Mouse (Mus musculus) kidney, postnatal 0 days (tissue): ENCODE measurements around the gene Agpat3. TPM values are rescaled to one million over a fixed set of nuclear protein-coding genes. Genes with fewer than 3 reads are reported as not detected.

ENCODE experiments used
- ATAC-seq: fragments of 200-750 bp; cut with Nextera tagmentation; replicated peaks from 2 replicates; pipeline ENCODE4 v1.8.0; 2017; ENCODE audit warnings: low read depth, moderate number of reproducible peaks, moderate TSS enrichment, moderate library complexity; ENCODE audit not compliant: low FRiP score
- DNase-seq: peaks from one replicate; pipeline ENCODE4 v3.0.0-alpha.2; 2016; ENCODE audit warnings: low spot score
- H3K27ac ChIP-seq: fragments of 300-500 bp; sonication (generic); 2 replicates; pipeline ENCODE4 v1.5.1; 2014; ENCODE audit warnings: mild to moderate bottlenecking
- H3K27me3 ChIP-seq: fragments of 300-500 bp; sonication (generic); 2 replicates; pipeline ENCODE4 v1.6.1; 2014; ENCODE audit warnings: low read length, mixed read lengths; ENCODE audit not compliant: insufficient read depth
- H3K36me3 ChIP-seq: fragments of 300-500 bp; sonication (generic); 2 replicates; pipeline ENCODE4 v1.6.1; 2014; ENCODE audit warnings: low read length, mixed read lengths; ENCODE audit not compliant: insufficient read depth
- H3K4me1 ChIP-seq: fragments of 300-500 bp; sonication (generic); replicated peaks from 2 replicates; pipeline ENCODE4 v1.6.1; 2014; ENCODE audit warnings: antibody characterized with exemption, low read length, mixed read lengths; ENCODE audit not compliant: insufficient read depth
- H3K4me2 ChIP-seq: fragments of 300-500 bp; sonication (generic); 2 replicates; pipeline ENCODE4 v1.6.1; 2014; ENCODE audit warnings: mild to moderate bottlenecking, low read length, moderate library complexity, mixed read lengths
- H3K4me3 ChIP-seq: fragments of 300-500 bp; sonication (generic); replicated peaks from 2 replicates; pipeline ENCODE4 v1.5.1; 2014; ENCODE audit warnings: low read depth, low read length
- H3K9ac ChIP-seq: fragments of 300-500 bp; sonication (generic); 2 replicates; pipeline ENCODE4 v1.6.1; 2014; ENCODE audit warnings: low read depth, low read length
- H3K9me3 ChIP-seq: fragments of 300-500 bp; sonication (generic); replicated peaks from 2 replicates; pipeline ENCODE4 v1.6.1; 2016; ENCODE audit warnings: low read length, inconsistent platforms, mixed read lengths
- CTCF ChIP-seq: IDR thresholded peaks from 2 replicates; pipeline ENCODE4 v1.5.1; 2016; ENCODE audit warnings: antibody characterized with exemption, low read depth, mild to moderate bottlenecking, moderate library complexity
- WGBS: fragments of 180-500 bp; shearing (Covaris S2); extraction: QIAGEN DNeasy Blood & Tissue Kit; methylation state at CpG from one replicate; pipeline ENCODE4 v1.1.7; 2014; 5-methylcytosine and 5-hydroxymethylcytosine counted together
- polyA plus RNA-seq: library from polyadenylated mRNA; unstranded; fragments of >200 nt; fragmentation: Nextera tagmentation; extraction: Ambion mirVana; gene quantifications from 2 replicates; pipeline ENCODE4 v1.2.1, GENCODE M21; 2015

Gene Agpat3
- polyA plus RNA-seq, 1 experiment from 2014 or later = 144 TPM

DNA sequence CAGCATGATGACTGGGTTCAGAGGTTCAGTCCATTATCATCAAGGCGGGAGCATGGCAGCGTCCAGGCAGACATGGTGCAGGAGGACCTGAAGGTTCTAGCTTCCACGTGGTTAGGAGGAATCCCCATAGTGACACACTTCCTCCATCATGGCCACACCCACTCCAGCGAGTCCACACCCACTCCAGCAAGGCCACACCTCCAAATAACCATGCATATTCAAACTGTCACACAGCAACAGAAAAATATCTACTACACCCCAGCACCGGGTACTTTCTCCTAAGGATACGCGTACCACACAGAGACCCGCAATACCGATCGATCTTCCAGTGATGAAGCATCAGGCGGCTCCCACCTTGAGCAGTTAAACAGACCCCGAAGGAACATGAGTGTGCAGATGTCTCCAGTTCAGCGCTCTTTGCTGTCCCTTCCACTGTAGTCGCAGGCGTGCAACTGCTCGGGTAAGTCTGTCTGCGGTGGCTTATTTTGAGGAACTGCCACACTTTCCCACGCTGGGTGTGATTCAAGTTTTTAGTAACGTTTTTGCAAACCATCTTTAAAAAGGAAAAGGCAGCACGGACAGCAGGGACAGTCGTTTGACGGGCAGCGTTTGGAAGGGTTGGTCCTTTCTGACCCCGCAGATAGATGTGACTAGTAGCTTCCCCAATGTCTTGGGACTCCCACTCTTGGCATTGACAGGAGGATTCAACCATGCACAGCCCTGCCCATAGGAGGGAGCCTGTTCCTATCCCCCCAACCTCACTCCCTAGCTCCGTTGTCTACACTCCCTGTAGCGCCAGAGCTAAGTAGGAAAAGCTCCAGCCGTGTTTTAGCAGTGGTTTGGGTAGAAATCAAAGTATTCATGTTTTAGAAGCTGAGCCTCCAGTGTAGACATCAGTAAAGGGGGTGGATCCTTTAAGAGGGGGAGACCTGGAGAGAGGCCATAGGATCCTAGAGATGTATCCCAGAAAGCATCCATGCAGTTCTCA, 20.7 kb upstream of the Agpat3 start:
- H3K27me3 ChIP-seq = no peaks in the 10 kb centered on the region
- ATAC-seq (no peak; the same call in 1 of the 2 replicates), DNase-seq (no peak)
- no peaks in the 10 kb centered on the region for H3K36me3 ChIP-seq
- WGBS = 64% methylated on average over 27 of the region's 27 CpGs
- no peak overlapping the region for H3K9ac ChIP-seq
- no peak overlapping the region for H3K4me3 ChIP-seq
- no peaks in the 10 kb centered on the region for H3K4me1 ChIP-seq
- no peaks in the 10 kb centered on the region for H3K9me3 ChIP-seq
- H3K4me2 ChIP-seq = no peak overlapping the region
- TF ChIP-seq CTCF = no peak
- no peak overlapping the region for H3K27ac ChIP-seq

DNA sequence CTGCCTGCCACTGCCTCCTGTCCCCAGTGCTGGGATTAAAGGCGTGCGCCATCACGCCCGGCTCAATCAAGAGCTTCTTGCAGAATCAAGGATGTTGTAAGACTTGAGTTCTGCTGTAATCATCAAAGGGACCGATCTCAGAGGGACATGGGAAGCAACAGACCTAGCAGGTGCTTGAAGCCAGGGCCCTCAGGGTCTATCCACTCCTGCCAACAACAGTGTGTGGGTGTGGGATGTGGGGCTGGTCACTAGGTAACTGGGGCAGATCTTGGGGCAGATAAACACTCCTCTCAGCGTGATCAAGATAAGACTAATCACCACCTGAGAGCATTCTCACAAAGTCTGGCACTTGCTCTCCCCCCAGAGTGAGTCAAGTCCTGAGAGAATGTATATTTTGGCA, 19.5 kb upstream of the Agpat3 start:
- DNase-seq (no peak), ATAC-seq (no peak)
- no peaks in the 10 kb centered on the region for H3K9me3 ChIP-seq
- no peaks in the 10 kb centered on the region for H3K27me3 ChIP-seq
- no peak overlapping the region for H3K4me3 ChIP-seq
- no peak for TF ChIP-seq CTCF
- H3K4me1 ChIP-seq = no peaks in the 10 kb centered on the region; the same call in 1 of the 2 replicates
- no peak overlapping the region for H3K9ac ChIP-seq
- H3K36me3 ChIP-seq = no peaks in the 10 kb centered on the region
- no peak overlapping the region for H3K4me2 ChIP-seq
- 72% methylated on average over 6 of the region's 6 CpGs for WGBS
- H3K27ac ChIP-seq = no peak overlapping the region

DNA sequence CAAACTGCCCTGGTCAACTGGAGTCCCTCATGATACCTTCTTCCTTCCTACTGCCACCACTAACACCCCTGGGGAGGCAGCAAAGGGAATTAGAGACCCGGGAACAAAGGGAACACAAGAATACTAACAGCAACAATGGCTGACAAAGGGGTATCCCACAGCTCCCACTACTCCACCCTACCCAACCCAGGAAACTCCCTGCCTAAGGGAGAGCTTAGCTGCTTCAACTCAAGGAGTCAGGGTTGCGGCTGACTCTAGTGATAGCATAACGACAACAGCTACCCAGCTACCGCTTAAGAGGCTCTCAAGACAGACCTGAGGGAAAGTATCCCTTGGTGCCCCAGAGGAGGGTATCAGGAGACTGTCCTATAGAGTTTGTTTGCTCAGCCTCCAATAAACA, 15.3 kb upstream of the Agpat3 start:
- no peaks in the 10 kb centered on the region for H3K27me3 ChIP-seq
- no peak overlapping the region for H3K4me3 ChIP-seq
- no peak for TF ChIP-seq CTCF
- H3K36me3 ChIP-seq = no peaks in the 10 kb centered on the region
- WGBS = 69% methylated on average over 4 of the region's 4 CpGs
- ATAC-seq (no peak), DNase-seq (no peak)
- H3K4me2 ChIP-seq = no peak overlapping the region
- no peaks in the 10 kb centered on the region for H3K9me3 ChIP-seq
- H3K9ac ChIP-seq = no peak overlapping the region
- no peak overlapping the region for H3K27ac ChIP-seq
- H3K4me1 ChIP-seq = no peaks in the 10 kb centered on the region; the same call in 1 of the 2 replicates

DNA sequence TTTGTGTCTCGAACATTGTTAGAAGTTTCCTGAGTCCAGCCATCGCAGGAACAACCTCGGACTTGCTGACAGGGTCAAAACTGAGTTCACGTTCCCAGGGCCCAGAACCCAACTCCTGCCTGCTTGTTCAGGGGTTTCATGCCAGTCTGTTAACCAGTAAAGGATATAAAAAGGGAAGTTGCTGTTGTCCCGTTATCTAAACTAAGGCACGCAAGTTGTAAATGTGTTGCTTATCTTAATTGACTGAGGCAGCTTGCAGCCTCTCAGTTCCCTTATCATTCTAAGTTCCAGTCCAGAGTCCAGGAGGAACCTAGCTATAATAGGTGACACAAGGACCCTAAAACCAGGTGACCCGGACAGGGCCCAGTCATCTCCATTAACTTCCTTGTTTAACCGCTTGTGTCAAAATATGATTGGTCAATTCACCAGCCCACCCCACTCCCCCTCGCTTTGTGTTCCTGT, 14.6 kb upstream of the Agpat3 start:
- ATAC-seq = no peak

DNA sequence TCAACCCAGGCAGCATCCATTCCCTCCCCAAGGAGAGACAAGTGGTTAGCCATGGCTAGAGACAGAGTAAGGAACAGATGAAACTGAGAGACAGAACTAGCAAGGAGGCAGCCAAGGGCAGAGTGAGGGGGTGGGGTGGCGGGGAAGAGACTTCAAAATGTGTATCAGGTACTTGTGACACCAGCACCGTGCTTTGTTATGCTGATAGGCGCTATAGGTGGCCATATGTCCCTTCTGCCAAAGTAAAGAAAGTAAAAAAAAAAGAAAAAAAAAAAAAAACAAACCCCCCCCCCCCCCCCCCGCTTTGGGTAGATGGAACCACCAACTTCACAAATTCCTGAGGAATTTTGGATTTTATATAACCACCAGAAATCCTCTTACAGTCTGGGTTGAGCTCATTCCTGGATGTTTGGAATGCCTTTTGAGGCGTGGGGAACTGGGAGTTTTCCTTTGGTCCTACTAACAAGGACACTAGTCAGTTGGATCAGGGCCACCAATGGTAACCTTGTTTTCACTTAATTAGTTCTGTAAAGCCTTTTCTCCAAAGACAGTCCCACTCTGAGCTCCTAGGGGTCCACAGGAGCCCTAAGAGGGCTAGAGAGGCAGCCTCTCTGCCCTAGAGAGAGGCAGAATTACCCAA, 14.0 kb upstream of the Agpat3 start:
- no peak overlapping the region for H3K27ac ChIP-seq
- DNase-seq (peak; percentile 34), ATAC-seq (no peak)
- no peaks in the 10 kb centered on the region for H3K27me3 ChIP-seq
- no peak overlapping the region for H3K4me3 ChIP-seq
- TF ChIP-seq CTCF = no peak
- no peak overlapping the region for H3K4me2 ChIP-seq
- H3K4me1 ChIP-seq = no peaks in the 10 kb centered on the region; the same call in 1 of the 2 replicates
- WGBS = 57% methylated on average over 5 of the region's 5 CpGs
- H3K9me3 ChIP-seq = no peaks in the 10 kb centered on the region
- H3K9ac ChIP-seq = no peak overlapping the region
- no peaks in the 10 kb centered on the region for H3K36me3 ChIP-seq

More for the DNA sequence above, 14.6 kb upstream of the Agpat3 start:
- Histone ChIP-seq H3K36me3 (no peaks in the 10 kb centered on the region), H3K4me2 (no peak overlapping the region), H3K4me1 (no peaks in the 10 kb centered on the region; the same call in 1 of the 2 replicates), H3K9ac (no peak overlapping the region), H3K4me3 (no peak overlapping the region), H3K9me3 (no peaks in the 10 kb centered on the region), H3K27me3 (no peaks in the 10 kb centered on the region), H3K27ac (no peak overlapping the region)
- WGBS = 53% methylated on average over 9 of the region's 9 CpGs
- TF ChIP-seq CTCF = no peak
- DNase-seq = no peak

DNA sequence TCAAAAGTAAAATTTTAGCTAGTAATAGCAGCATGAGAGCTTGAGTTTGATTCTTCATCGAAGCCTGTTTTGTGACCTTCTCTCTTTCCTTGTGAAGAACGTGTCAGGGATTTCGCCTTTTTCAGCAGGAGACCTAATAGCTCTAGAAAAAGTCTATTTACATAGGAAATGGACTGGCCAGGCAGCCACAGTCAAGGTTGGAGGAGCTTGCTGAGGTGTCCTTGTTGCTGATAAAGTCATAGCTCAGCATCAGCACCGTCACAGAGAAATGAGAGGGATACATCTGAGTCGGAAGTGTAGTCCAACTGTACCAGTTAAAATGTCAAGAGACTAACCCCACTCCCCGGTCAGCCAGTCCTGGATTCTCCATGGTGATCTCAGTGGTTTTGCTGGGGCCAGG, 13.3 kb upstream of the Agpat3 start:
- Histone ChIP-seq H3K4me2 (no peak overlapping the region), H3K36me3 (no peaks in the 10 kb centered on the region), H3K4me1 (no peaks in the 10 kb centered on the region; the same call in 1 of the 2 replicates), H3K9ac (no peak overlapping the region), H3K27ac (no peak overlapping the region), H3K27me3 (no peaks in the 10 kb centered on the region), H3K4me3 (no peak overlapping the region), H3K9me3 (no peaks in the 10 kb centered on the region)
- DNase-seq = no peak
- 79% methylated on average over 6 of the region's 6 CpGs for WGBS
- ATAC-seq = no peak
- TF ChIP-seq CTCF = no peak
